Comparison of ENCODE assay signal across 8 mouse cellular contexts in the genomic region with DNA sequence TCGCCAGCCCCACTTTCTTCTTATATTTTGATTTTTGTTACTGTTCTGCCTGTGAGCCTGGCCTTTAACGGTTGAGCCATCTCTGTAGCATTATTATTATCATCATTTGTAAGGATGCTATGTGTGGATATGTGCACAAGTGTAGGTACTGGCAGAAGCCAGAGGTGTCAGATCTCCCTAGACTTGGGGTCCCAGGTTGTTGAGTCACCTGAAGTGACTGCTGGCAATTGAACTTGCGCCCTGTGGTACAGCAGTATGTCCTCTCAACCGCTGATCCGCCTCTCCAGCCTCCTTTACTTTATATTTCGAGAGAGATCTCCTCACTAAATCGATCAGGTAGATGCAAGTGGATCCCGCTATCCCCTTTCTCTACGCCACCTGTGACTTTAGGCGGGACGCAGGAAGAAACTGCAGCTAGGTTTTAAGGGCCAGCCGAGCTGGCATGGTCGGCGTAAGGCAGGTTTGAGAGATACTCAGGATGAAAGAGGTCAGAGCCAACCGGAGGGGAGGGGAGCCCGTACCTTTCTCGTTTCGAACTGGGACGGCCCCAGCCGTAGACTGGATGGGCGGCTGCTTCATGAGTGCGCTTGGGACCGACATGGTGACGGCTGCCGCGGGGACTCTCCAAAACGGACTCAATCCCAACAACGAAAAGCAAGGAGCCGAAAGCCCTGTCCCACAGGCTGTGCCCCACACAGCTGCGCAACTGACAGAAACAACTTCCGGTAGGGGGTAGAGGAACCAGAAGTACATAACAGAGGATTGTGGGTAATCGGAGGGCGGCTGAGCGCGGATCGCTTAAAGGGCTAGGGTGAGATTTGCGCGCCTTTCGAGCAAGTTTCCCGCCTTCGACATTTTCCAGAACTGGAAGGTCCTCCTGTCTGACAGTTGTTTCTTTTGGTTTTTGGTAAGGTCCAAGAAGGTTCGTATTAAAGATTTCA. TPM values are rescaled to one million over a fixed set of nuclear protein-coding genes. Genes with fewer than 3 reads are reported as not detected.
A peak's percentile ranks its signal among the peaks of the same experiment; 100 is the strongest.
DNase-seq lines count a peak whose midpoint lies in the region; ATAC-seq and TF ChIP-seq lines count a peak whose summit lies in the region.
"Not testable (repeated sequence)": the region's sequence is repeated elsewhere in the genome, so short reads cannot be mapped to it uniquely, and the experiment has no call there.

A gene (minus strand): TSS at position 724 of the 941 bp plus-strand sequence.
A gene (plus strand): TSS at position 782 of the 941 bp plus-strand sequence.

- H3K36me3 ChIP-seq in hindbrain, embryonic 10.5 days = peaks cover 43% of the 10 kb centered on the region
- not testable (repeated sequence) for H3K36me3 ChIP-seq in lung, postnatal 0 days (ENCODE audit: insufficient read depth, low read length)

- TF ChIP-seq EP300 in lung, postnatal 0 days (IDR thresholded peaks at IDR 0.05) = 0 out of 2 replicates have a peak, but pooled peaks have one; percentile 3

- TF ChIP-seq CTCF in lung, postnatal 0 days (IDR thresholded peaks at IDR 0.05) = peak; percentile 37

- H3K9ac ChIP-seq in lung, postnatal 0 days (replicated peaks; ENCODE audit: low read depth) = peak within 1 kb of the TSS; percentile 70

- peaks cover 20% of the 10 kb centered on the region for H3K4me1 ChIP-seq in hindbrain, embryonic 10.5 days (replicated peaks)
- not testable (repeated sequence) for H3K4me1 ChIP-seq in lung, postnatal 0 days (ENCODE audit: insufficient read depth, low read depth, low read length)

- not testable (repeated sequence) for H3K9me3 ChIP-seq in hindbrain, embryonic 10.5 days; lung, postnatal 0 days (ENCODE audit: low read length)

- peak within 1 kb of the TSS; percentile 58 for H3K4me2 ChIP-seq in lung, postnatal 0 days (replicated peaks; ENCODE audit: low read depth, low read length)

- WGBS in hindbrain, embryonic 10.5 days = 4% methylated on average over 42 of the region's 42 CpGs
- 2% methylated on average over 32 of the region's 42 CpGs for WGBS in lung, postnatal 0 days

- H3K27me3 ChIP-seq in hindbrain, embryonic 10.5 days (ENCODE audit: insufficient read depth, poor library complexity, severe bottlenecking); lung, postnatal 0 days (replicated peaks; ENCODE audit: insufficient read depth, low read length): not testable (repeated sequence)

- peak within 1 kb of the TSS; percentile 81 for H3K27ac ChIP-seq in hindbrain, embryonic 10.5 days
- peak within 1 kb of the TSS; percentile 72; the same call in 1 of the 2 replicates for H3K27ac ChIP-seq in lung, postnatal 0 days (ENCODE audit: low read length)

- peak; percentile 92 for DNase-seq in MEL-GATA-1-ER (ENCODE audit: extremely low read depth, low read depth)
- peak; percentile 76 for DNase-seq in cerebellum, adult 8-10 months
- DNase-seq in forelimb bud, embryonic 11.5 days (ENCODE audit: low read depth, low spot score) = peak; percentile 89
- peak; percentile 86 for DNase-seq in hindbrain, embryonic 10.5 days (ENCODE audit: low spot score)
- peak; percentile 88 for DNase-seq in layer of hippocampus, adult 9-11 months
- peak; percentile 95 for DNase-seq in lung, postnatal 0 days (ENCODE audit: low spot score)
- peak; percentile 71 for DNase-seq in ovary, postnatal 14 days (ENCODE audit: low spot score)
- DNase-seq in thymus, postnatal 14 days = peak; percentile 89

- peak within 1 kb of the TSS; percentile 62 for H3K4me3 ChIP-seq in hindbrain, embryonic 10.5 days
- peak within 1 kb of the TSS; percentile 55 for H3K4me3 ChIP-seq in lung, postnatal 0 days (ENCODE audit: low read depth, low read length)

- ATAC-seq in lung, postnatal 0 days = peak; percentile 94

RNA-seq across cellular contexts. Expression of the first gene that starts in this region (rescaled TPM):
- 21.2 and 27.2 TPM in 2 replicates for polyA plus RNA-seq in hindbrain, embryonic 10.5 days (2016; fragmentation: Nextera tagmentation; extraction: Ambion mirVana)
- polyA plus RNA-seq in lung, postnatal 0 days (2015; fragmentation: Nextera tagmentation; extraction: Ambion mirVana) = 16.3 and 20.7 TPM in 2 replicates

RNA-seq across cellular contexts. Expression of the second gene that starts in this region (rescaled TPM):
- 8.8 and 13.0 TPM in 2 replicates for polyA plus RNA-seq in hindbrain, embryonic 10.5 days (2016; fragmentation: Nextera tagmentation; extraction: Ambion mirVana)
- polyA plus RNA-seq in lung, postnatal 0 days (2015; fragmentation: Nextera tagmentation; extraction: Ambion mirVana) = 2.6 and 2.9 TPM in 2 replicates

Comparison
In these comparisons a context has a peak if more than half of its experiments do, and no peak if none do; other contexts are left out.
1. Peak in every context shown above with its lines: DNase-seq, ATAC-seq, H3K4me3 ChIP-seq and H3K27ac ChIP-seq.